Mouse (Mus musculus) megakaryocyte, embryonic 14.5 days (primary cell): ENCODE measurements around the gene Mcm9.

Experiments
- FLI1 ChIP-seq: IDR thresholded peaks from 2 replicates; pipeline ENCODE4 v1.6.1; 2012; ENCODE audit warnings: low read length, inconsistent platforms, mixed read lengths
- GATA1 ChIP-seq: IDR thresholded peaks from 3 replicates; pipeline ENCODE4 v1.6.1; 2012; ENCODE audit warnings: mixed read lengths, low read length, inconsistent platforms, borderline replicate concordance

GRCm38 (mm10) chr10:53502875-53503816, 127.1 kb downstream of the Mcm9 start:
- TF ChIP-seq GATA1 (no peak), FLI1 (no peak)
